Mouse (Mus musculus) lung, postnatal 0 days (tissue): ENCODE measurements around the gene Dhx16. TPM values are rescaled to one million over a fixed set of nuclear protein-coding genes. Genes with fewer than 3 reads are reported as not detected.

ENCODE experiments used
- ATAC-seq: fragments of 200-750 bp; cut with Nextera tagmentation; 2 replicates; pipeline ENCODE4 v1.8.0; 2017; ENCODE audit warnings: moderate library complexity
- DNase-seq: peaks from one replicate; pipeline ENCODE4 v3.0.0-alpha.2; 2016; ENCODE audit warnings: low spot score
- H3K27ac ChIP-seq: fragments of 300-500 bp; sonication (generic); 2 replicates; pipeline ENCODE4 v1.5.1; 2014; ENCODE audit warnings: antibody characterized with exemption, mild to moderate bottlenecking, low read length, mixed read lengths
- H3K27me3 ChIP-seq: fragments of 300-500 bp; sonication (generic); replicated peaks from 2 replicates; pipeline ENCODE4 v1.6.1; 2014; ENCODE audit warnings: low read length, mixed read lengths; ENCODE audit not compliant: insufficient read depth
- H3K36me3 ChIP-seq: fragments of 300-500 bp; sonication (generic); 2 replicates; pipeline ENCODE4 v1.6.1; 2014; ENCODE audit warnings: low read length, mixed read lengths; ENCODE audit not compliant: insufficient read depth
- H3K4me1 ChIP-seq: fragments of 300-500 bp; sonication (generic); 2 replicates; pipeline ENCODE4 v1.6.1; 2014; ENCODE audit warnings: antibody characterized with exemption, low read depth, low read length, mixed read lengths; ENCODE audit not compliant: insufficient read depth
- H3K4me2 ChIP-seq: fragments of 300-500 bp; sonication (generic); replicated peaks from 2 replicates; pipeline ENCODE4 v1.6.1; 2014; ENCODE audit warnings: low read depth, mild to moderate bottlenecking, low read length, moderate library complexity, mixed read lengths
- H3K4me3 ChIP-seq: fragments of 300-500 bp; sonication (generic); 2 replicates; pipeline ENCODE4 v1.5.1; 2014; ENCODE audit warnings: low read depth, low read length
- H3K9ac ChIP-seq: fragments of 300-500 bp; sonication (generic); replicated peaks from 2 replicates; pipeline ENCODE4 v1.6.1; 2014; ENCODE audit warnings: low read depth, mild to moderate bottlenecking
- H3K9me3 ChIP-seq: fragments of 300-500 bp; sonication (generic); 2 replicates; pipeline ENCODE4 v1.6.1; 2016; ENCODE audit warnings: low read length, mixed read lengths
- CTCF ChIP-seq: IDR thresholded peaks from 2 replicates; pipeline ENCODE4 v1.5.1; 2016; ENCODE audit warnings: antibody characterized with exemption, mild to moderate bottlenecking
- EP300 ChIP-seq: IDR thresholded peaks from 2 replicates; pipeline ENCODE4 v1.6.1; 2016; ENCODE audit warnings: antibody characterized with exemption, mild to moderate bottlenecking, control low read depth
- WGBS: fragments of 180-500 bp; shearing (Covaris S2); extraction: QIAGEN DNeasy Blood & Tissue Kit; methylation state at CpG from one replicate; pipeline ENCODE4 v1.1.7; 2014; 5-methylcytosine and 5-hydroxymethylcytosine counted together
- polyA plus RNA-seq: library from polyadenylated mRNA; unstranded; fragments of >200 nt; fragmentation: Nextera tagmentation; extraction: Ambion mirVana; gene quantifications from 2 replicates; pipeline ENCODE4 v1.2.1, GENCODE M21; 2015

Gene Dhx16
- polyA plus RNA-seq, 1 experiment from 2014 or later = 22.3 TPM

DNA sequence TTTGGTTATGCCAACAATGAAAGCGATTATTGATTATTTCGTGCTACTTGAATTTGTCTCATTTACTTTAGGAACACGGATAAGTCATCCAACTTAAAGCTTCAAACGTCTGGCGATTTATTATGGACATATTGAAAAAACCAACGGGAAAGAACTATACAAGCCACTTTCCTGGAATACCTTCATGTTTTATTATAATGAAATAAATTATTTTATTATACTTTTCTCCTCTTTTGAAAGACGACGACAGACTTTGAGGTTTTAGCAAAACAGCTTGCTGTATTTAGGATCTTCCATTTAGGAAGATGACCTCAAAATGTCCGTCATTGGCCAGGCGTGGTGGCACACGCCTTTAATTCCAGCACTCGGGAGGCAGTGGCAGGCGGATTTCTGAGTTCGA lies 39.1 kb upstream of the Dhx16 start:
- no peak for ATAC-seq
- DNase-seq = no peak
- Histone ChIP-seq H3K4me2 (peak overlapping the region; percentile 34; the same call in 1 of the 2 replicates), H3K4me3 (peak overlapping the region; percentile 51; the same call in 1 of the 2 replicates), H3K9ac (no peak overlapping the region), H3K4me1 (peaks cover 11% of the 10 kb centered on the region; the same call in 1 of the 2 replicates), H3K36me3 (peaks cover 5% of the 10 kb centered on the region), H3K9me3 (no peaks in the 10 kb centered on the region), H3K27me3 (no peaks in the 10 kb centered on the region), H3K27ac (peak overlapping the region; percentile 64; the same call in 1 of the 2 replicates)
- TF ChIP-seq EP300 (no peak), CTCF (no peak)
- WGBS = 53% methylated on average over 14 of the region's 14 CpGs

DNA sequence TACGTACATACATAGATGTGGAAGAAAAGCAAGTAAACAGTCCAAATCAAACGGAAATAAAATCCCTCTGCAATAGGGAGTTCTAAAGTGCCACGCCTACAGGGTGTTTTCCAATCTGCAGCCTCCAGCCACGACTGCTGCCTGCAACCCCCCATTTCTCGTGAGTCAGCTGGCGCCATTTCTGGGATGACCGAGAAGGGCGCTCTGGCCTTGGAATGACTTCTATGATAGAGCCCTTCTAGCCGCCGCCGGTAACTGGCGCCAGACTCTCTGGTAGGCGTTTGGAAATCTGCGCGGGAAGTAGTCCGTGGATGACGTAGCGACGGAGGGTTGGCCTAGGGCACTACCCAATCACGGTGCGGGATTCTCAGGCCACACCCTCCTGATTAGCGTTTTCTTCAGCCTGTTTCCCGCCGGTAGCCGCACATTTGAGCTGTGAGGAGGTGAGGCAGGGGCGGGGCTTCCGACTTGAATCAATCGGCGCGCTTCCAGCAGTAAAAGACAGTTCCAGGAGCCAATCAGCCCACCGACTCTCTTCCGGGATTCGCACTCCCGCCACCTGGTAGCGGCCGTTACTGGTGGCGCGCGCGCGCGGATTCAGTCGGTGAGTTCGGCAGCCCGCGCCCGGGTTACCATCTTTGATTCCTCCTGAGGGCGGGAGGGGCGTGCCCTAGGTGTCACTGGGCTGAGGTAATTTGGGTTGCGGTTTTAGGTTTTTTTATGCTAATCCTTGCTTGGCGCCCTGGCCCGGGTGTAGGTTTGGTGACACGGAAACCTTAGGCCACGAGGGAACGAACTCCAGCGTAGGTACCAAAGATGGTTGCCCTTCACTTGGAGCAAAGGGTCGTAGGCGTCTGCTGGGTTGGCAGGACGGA lies 38.3 kb upstream of the Dhx16 start, which contains the start of gene Mdc1:
Mdc1 (plus strand) TSS at position 440 of the 875 bp plus-strand sequence.
- peak within 1 kb of the TSS; percentile 59 for H3K4me2 ChIP-seq
- H3K27me3 ChIP-seq = no peaks in the 10 kb centered on the region
- TF ChIP-seq EP300 (peak; percentile 38; the same call in 1 of the 2 replicates), CTCF (peak; percentile 62)
- WGBS = 1% methylated on average over 59 of the region's 59 CpGs
- DNase-seq = peak; percentile 100
- H3K36me3 ChIP-seq = no peaks in the 10 kb centered on the region
- peak within 1 kb of the TSS; percentile 64 for H3K27ac ChIP-seq
- ATAC-seq = peak; percentile 93
- H3K4me1 ChIP-seq = peaks cover 10% of the 10 kb centered on the region; the same call in 1 of the 2 replicates
- H3K4me3 ChIP-seq = peak within 1 kb of the TSS; percentile 51
- H3K9me3 ChIP-seq = no peaks in the 10 kb centered on the region
- H3K9ac ChIP-seq = peak within 1 kb of the TSS; percentile 36

DNA sequence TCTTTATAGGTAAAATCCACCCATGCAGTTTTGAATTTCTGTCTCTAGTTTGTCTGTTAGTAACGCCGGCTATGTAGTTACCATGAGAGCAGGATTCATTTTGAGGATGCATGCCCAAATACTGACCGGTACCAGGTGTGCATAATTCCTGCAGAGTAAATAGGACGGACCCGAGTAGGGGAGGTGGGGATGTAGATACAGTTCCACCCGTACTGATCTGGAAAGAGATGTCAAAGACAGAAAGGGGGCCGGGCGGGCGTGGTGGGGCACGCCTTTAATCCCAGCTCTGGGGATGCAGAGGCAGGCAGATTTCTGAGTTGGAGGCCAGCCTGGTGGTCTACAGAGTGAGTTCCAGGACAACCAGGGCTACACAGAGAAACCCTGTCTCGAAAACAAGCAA lies 37.6 kb upstream of the Dhx16 start:
- Histone ChIP-seq H3K9me3 (no peaks in the 10 kb centered on the region), H3K36me3 (no peaks in the 10 kb centered on the region), H3K4me3 (peak overlapping the region; percentile 51), H3K4me2 (peak overlapping the region; percentile 59), H3K27ac (peak overlapping the region; percentile 39), H3K9ac (peak overlapping the region; percentile 36), H3K4me1 (peaks cover 6% of the 10 kb centered on the region; the same call in 1 of the 2 replicates), H3K27me3 (no peaks in the 10 kb centered on the region)
- no peak for DNase-seq
- 10% methylated on average over 11 of the region's 11 CpGs for WGBS
- no peak for ATAC-seq
- TF ChIP-seq EP300 (no peak), CTCF (no peak)

DNA sequence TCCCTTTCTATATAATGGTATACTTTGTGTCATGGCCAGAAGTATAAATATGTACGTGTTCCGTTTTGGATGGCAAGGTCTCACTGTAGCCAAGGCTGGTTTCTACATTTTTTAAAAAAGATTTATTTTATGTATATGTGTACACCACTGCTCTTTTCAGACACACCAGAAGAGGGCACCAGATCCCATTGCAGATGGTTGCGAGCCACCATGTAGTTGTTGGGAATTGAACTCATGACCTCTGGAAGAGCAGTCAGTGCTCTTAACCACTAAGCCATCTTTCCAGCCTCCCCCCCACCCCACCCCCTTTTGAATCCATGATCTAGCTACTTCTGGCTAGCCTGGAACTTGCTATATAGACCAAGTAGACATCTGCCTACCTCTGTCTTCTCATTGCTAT lies 36.1 kb upstream of the Dhx16 start:
- H3K9me3 ChIP-seq = no peaks in the 10 kb centered on the region
- no peak overlapping the region for H3K27ac ChIP-seq
- DNase-seq (no peak), ATAC-seq (no peak)
- no peak overlapping the region for H3K4me3 ChIP-seq
- no peak overlapping the region for H3K4me2 ChIP-seq
- 93% methylated on average over 3 of the region's 3 CpGs for WGBS
- peaks cover 8% of the 10 kb centered on the region; the same call in 1 of the 2 replicates for H3K36me3 ChIP-seq
- H3K27me3 ChIP-seq = no peaks in the 10 kb centered on the region
- peak; percentile 48 for TF ChIP-seq CTCF
- TF ChIP-seq EP300 = no peak
- H3K4me1 ChIP-seq = peaks cover 6% of the 10 kb centered on the region; the same call in 1 of the 2 replicates
- no peak overlapping the region for H3K9ac ChIP-seq

DNA sequence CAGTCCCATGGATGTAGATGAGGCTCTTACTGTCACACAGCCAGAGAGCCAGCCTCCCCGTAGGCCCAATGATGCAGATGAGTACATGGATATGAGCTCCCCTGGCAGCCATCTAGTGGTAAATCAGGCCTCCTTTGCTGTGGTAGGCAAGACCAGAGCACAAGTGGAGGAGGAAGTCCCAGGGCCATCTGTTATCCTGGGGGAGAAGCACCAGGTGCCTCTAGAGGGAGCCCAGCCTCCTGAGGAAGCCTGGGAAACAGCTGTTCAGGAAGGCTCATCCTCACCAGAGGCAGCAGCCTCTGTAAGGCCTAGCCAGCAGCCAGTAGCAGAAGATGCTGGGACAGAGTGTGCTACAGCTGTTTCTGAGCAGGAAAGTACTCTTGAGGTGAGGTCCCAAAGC lies 31.5 kb upstream of the Dhx16 start:
- Histone ChIP-seq H3K27ac (no peak overlapping the region), H3K9me3 (no peaks in the 10 kb centered on the region), H3K4me1 (no peaks in the 10 kb centered on the region), H3K9ac (no peak overlapping the region), H3K27me3 (no peaks in the 10 kb centered on the region), H3K4me2 (no peak overlapping the region), H3K36me3 (peaks cover 22% of the 10 kb centered on the region), H3K4me3 (no peak overlapping the region)
- DNase-seq = no peak
- WGBS = 50% methylated on average over 1 of the region's 1 CpGs
- TF ChIP-seq EP300 = no peak
- peak; percentile 46 for TF ChIP-seq CTCF
- peak; percentile 28; the same call in 1 of the 2 replicates for ATAC-seq

DNA sequence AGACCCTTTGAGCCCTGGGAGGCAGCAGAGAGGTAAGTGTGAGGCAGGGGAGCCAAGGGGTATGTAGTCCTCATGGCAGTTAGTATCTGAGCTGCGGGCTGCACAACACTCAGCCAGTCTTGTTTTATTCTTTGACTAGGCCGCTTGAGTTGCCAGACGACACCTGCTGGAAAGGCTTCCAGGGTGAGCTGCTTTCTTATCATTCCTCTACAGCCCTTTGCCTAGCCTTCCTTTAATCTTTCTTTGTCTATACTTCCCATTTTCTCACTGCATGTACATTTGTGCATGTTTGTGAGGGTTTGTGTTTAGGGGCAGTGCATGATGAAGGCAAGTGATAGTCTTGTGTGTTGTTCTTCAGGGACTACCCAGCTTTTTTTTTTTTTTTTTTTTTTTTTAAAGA lies 28.6 kb upstream of the Dhx16 start:
- Histone ChIP-seq H3K9ac (no peak overlapping the region), H3K4me3 (no peak overlapping the region), H3K4me1 (no peaks in the 10 kb centered on the region), H3K27me3 (no peaks in the 10 kb centered on the region), H3K27ac (no peak overlapping the region), H3K36me3 (peaks cover 30% of the 10 kb centered on the region), H3K9me3 (no peaks in the 10 kb centered on the region), H3K4me2 (no peak overlapping the region)
- ATAC-seq (no peak), DNase-seq (no peak)
- no peak for TF ChIP-seq CTCF
- WGBS = 89% methylated on average over 3 of the region's 3 CpGs
